In the genomic region with DNA sequence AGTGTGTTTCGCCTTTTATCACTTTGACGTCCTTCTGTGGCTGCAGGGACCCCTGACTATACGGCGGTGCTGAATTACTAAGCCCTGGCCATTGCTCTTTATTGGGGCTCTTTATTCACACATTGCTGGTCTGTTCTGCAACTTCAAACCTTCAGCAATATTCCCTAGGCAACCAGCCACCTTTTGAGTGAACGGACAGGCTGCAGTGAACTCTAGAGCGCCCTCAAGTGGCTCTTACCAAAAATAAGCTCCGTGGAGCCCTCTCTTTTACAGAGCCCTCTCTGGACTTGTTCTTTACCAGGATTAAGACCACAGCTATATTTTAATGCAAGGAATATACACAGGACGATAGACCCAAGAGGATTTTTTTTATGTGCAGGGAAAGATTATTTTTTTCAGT, we compare ENCODE assay signal across 10 mouse cellular contexts.
DNase-seq lines count a peak whose midpoint lies in the region; ATAC-seq and TF ChIP-seq lines count a peak whose summit lies in the region.
"Had no signal": no experiment of that assay in that cellular context is flagged by ENCODE, and none has a peak within 500 bp of the region (broad histone marks: within the 10 kb centered on the region; RNA-seq: fewer than 3 reads in every experiment).

No protein-coding gene starts in this region.

- H3K36me3 ChIP-seq in ES-Bruce4 (ENCODE audit: control insufficient read depth, insufficient read depth, low read length, poor library complexity, severe bottlenecking): no peaks in the 10 kb centered on the region
- no peaks in the 10 kb centered on the region for H3K36me3 ChIP-seq in embryonic facial prominence, embryonic 10.5 days (replicated peaks)
- H3K36me3 ChIP-seq in midbrain, embryonic 13.5 days: no peaks in the 10 kb centered on the region

- peak; percentile 50 for TF ChIP-seq CTCF in ES-Bruce4 (IDR thresholded peaks at IDR 0.05; ENCODE audit: low read depth, low read length)

- DNase-seq in heart, adult 18-20 months: peak; percentile 9 to 12
- no peak for DNase-seq in heart, postnatal 25 days (ENCODE audit: low spot score)
- peak; percentile 36 for DNase-seq in embryonic facial prominence, embryonic 10.5 days (ENCODE audit: low spot score)
- peak; percentile 42 to 43 for DNase-seq in kidney, postnatal 25 days
- DNase-seq in thymus, postnatal 36 days: no peak
- DNase-seq in spleen, postnatal 10 days (ENCODE audit: low spot score in 2 of 2): no peak

- no peak for TF ChIP-seq POLR2A in ES-Bruce4 (IDR thresholded peaks at IDR 0.05; ENCODE audit: insufficient read depth, low read length)

- no peak overlapping the region for H3K9ac ChIP-seq in ES-Bruce4 (ENCODE audit: low read depth, poor library complexity, severe bottlenecking)
- H3K9ac ChIP-seq in midbrain, embryonic 13.5 days (replicated peaks): no peak overlapping the region

- intact Hi-C loops in heart, postnatal 25 days (cut with DNase I): loop anchor here (5.0 kb wide), 1 partner anchor 813 kb away; no protein-coding TSS in a partner anchor

- H3K4me2 ChIP-seq in midbrain, embryonic 13.5 days (replicated peaks): no peak overlapping the region

- H3K4me3 ChIP-seq in ES-Bruce4 (ENCODE audit: low read depth, low read length): no peak overlapping the region
- no peak overlapping the region for H3K4me3 ChIP-seq in embryonic facial prominence, embryonic 10.5 days
- no peak overlapping the region for H3K4me3 ChIP-seq in midbrain, embryonic 13.5 days (replicated peaks)

- H3K4me1 ChIP-seq in ES-Bruce4 (ENCODE audit: control insufficient read depth, insufficient read depth, low read length): no peaks in the 10 kb centered on the region
- 0 out of 2 replicates have a peak, but pooled peaks cover 2% of the 10 kb centered on the region for H3K4me1 ChIP-seq in embryonic facial prominence, embryonic 10.5 days
- no peaks in the 10 kb centered on the region for H3K4me1 ChIP-seq in midbrain, embryonic 13.5 days (replicated peaks)

- 0 out of 2 replicates have a peak, but pooled peaks have one; percentile 45 for ATAC-seq in midbrain, embryonic 13.5 days

- no peak overlapping the region for H3K27ac ChIP-seq in ES-Bruce4 (ENCODE audit: insufficient read depth, low read length)
- H3K27ac ChIP-seq in embryonic facial prominence, embryonic 10.5 days (replicated peaks): no peak overlapping the region
- H3K27ac ChIP-seq in midbrain, embryonic 13.5 days: no peak overlapping the region
- H3K27ac ChIP-seq: macrophage had no signal

- H3K27me3 ChIP-seq in ES-Bruce4 (ENCODE audit: control insufficient read depth, insufficient read depth, low read length, poor library complexity, severe bottlenecking): peaks cover 3% of the 10 kb centered on the region; the same call in 1 of the 2 replicates
- peaks cover 6% of the 10 kb centered on the region for H3K27me3 ChIP-seq in embryonic facial prominence, embryonic 10.5 days (replicated peaks; ENCODE audit: low read depth, poor library complexity, severe bottlenecking)
- no peaks in the 10 kb centered on the region for H3K27me3 ChIP-seq in midbrain, embryonic 13.5 days
- H3K27me3 ChIP-seq: CH12.LX had no signal

- 48% methylated on average over 8 of the region's 8 CpGs for WGBS in embryonic facial prominence, embryonic 10.5 days
- 24% methylated on average over 8 of the region's 8 CpGs for WGBS in midbrain, embryonic 13.5 days

- no peak for TF ChIP-seq EP300 in ES-Bruce4 (IDR thresholded peaks at IDR 0.05; ENCODE audit: insufficient read depth, low read depth, low read length)

- H3K9me3 ChIP-seq in ES-Bruce4 (replicated peaks; ENCODE audit: control insufficient read depth, insufficient read depth, low read length, poor library complexity, severe bottlenecking): no peaks in the 10 kb centered on the region; the same call in 1 of the 2 replicates
- peaks cover 2% of the 10 kb centered on the region; the same call in 1 of the 2 replicates for H3K9me3 ChIP-seq in embryonic facial prominence, embryonic 10.5 days
- no peaks in the 10 kb centered on the region for H3K9me3 ChIP-seq in midbrain, embryonic 13.5 days

Comparison
In these comparisons a context has a peak if more than half of its experiments do, and no peak if none do; other contexts are left out.
1. DNase-seq: peak in heart, adult 18-20 months (2 of 2), embryonic facial prominence, embryonic 10.5 days (single experiment) and kidney, postnatal 25 days (2 of 2); none in heart, postnatal 25 days (single experiment), thymus, postnatal 36 days (0 of 2) and spleen, postnatal 10 days (0 of 2).